Mouse (Mus musculus) MEL (cell line): Measurements from ENCODE around the gene Arhgap23. TPM values are rescaled to one million over a fixed set of nuclear protein-coding genes. Genes with fewer than 3 reads are reported as not detected.

ENCODE experiments used
- DNase-seq: peaks from one replicate; pipeline ENCODE4 v3.0.0; 2011; ENCODE audit warnings: low read depth, low spot score
- H3K27ac ChIP-seq: 2 replicates; pipeline ENCODE4 v1.5.1; 2012; ENCODE audit warnings: low read depth, mild to moderate bottlenecking, control low read depth, low read length, moderate library complexity; ENCODE audit not compliant: control insufficient read depth
- H3K27me3 ChIP-seq, 2 experiments: fragments of 150-350 bp in 1 of 2; sonication (generic) in 1 of 2; 2 replicates each; pipeline ENCODE4 v1.6.1; 2012; ENCODE audit warnings: low read length in 2 of 2, mild to moderate bottlenecking in 2 of 2, improper control_type of control experiment in 1 of 2, moderate library complexity in 1 of 2; ENCODE audit not compliant: insufficient read depth in 2 of 2, control insufficient read depth in 1 of 2
- H3K36me3 ChIP-seq, 2 experiments: 2 replicates each; pipeline ENCODE4 v1.6.1; 2012 to 2014; ENCODE audit warnings: low read length in 2 of 2, improper control_type of control experiment in 1 of 2, inconsistent platforms in 1 of 2, mild to moderate bottlenecking in 1 of 2; ENCODE audit not compliant: insufficient read depth in 2 of 2, control insufficient read depth in 1 of 2
- H3K4me1 ChIP-seq, 2 experiments: fragments of 150-350 bp in 1 of 2; sonication (generic) in 1 of 2; 2 replicates each; pipeline ENCODE4 v1.6.1; 2012; ENCODE audit warnings: low read length in 2 of 2, improper control_type of control experiment in 1 of 2, mild to moderate bottlenecking in 1 of 2; ENCODE audit not compliant: insufficient read depth in 2 of 2, control insufficient read depth in 1 of 2
- H3K4me3 ChIP-seq, 2 experiments: fragments of 150-350 bp in 1 of 2; sonication (generic) in 1 of 2; 2 replicates each; pipeline ENCODE4 v1.5.1; 2012; ENCODE audit warnings: low read depth in 2 of 2, low read length in 2 of 2, mild to moderate bottlenecking in 2 of 2, moderate library complexity in 2 of 2, control low read depth in 1 of 2, improper control_type of control experiment in 1 of 2; ENCODE audit not compliant: control insufficient read depth in 1 of 2, insufficient read depth in 1 of 2
- H3K79me2 ChIP-seq: 2 replicates; pipeline ENCODE4 v1.6.1; 2012; ENCODE audit warnings: mild to moderate bottlenecking, low read length, moderate library complexity; ENCODE audit not compliant: control insufficient read depth, poor library complexity, insufficient read depth
- H3K9ac ChIP-seq: 2 replicates; pipeline ENCODE4 v1.6.1; 2012; ENCODE audit warnings: low read depth, mild to moderate bottlenecking, control low read depth, low read length, moderate library complexity; ENCODE audit not compliant: control insufficient read depth, poor library complexity, severe bottlenecking
- H3K9me3 ChIP-seq: fragments of 150-350 bp; sonication (generic); replicated peaks from 2 replicates; pipeline ENCODE4 v1.6.1; 2012; ENCODE audit warnings: mild to moderate bottlenecking, low read length, improper control_type of control experiment, moderate library complexity; ENCODE audit not compliant: insufficient read depth
- CHD2 ChIP-seq: IDR thresholded peaks from 2 replicates; pipeline ENCODE4 v1.6.1; 2011; ENCODE audit warnings: low read length, improper control_type of control experiment
- CTCF ChIP-seq, 3 experiments: IDR thresholded peaks in 2 of 3; conservative IDR thresholded peaks in 1 of 3; 2 replicates each; pipeline ENCODE4 v1.5.1; 2011 to 2012; ENCODE audit warnings: low read length in 3 of 3, low read depth in 2 of 3, mild to moderate bottlenecking in 2 of 3, improper control_type of control experiment in 1 of 3, inconsistent platforms in 1 of 3, mixed read lengths in 1 of 3, moderate library complexity in 1 of 3; ENCODE audit not compliant: control insufficient read depth in 1 of 3, insufficient read depth in 1 of 3, poor library complexity in 1 of 3, severe bottlenecking in 1 of 3
- E2F4 ChIP-seq: IDR thresholded peaks from 2 replicates; pipeline ENCODE4 v1.6.1; 2011; ENCODE audit warnings: low read depth, low read length, improper control_type of control experiment, borderline replicate concordance
- ELF1 ChIP-seq: IDR thresholded peaks from 2 replicates; pipeline ENCODE4 v1.6.1; 2014; ENCODE audit warnings: low read depth, mild to moderate bottlenecking, inconsistent platforms, low read length, improper control_type of control experiment, moderate library complexity
- EP300 ChIP-seq, 2 experiments: IDR thresholded peaks; 2 replicates each; pipeline ENCODE4 v1.6.1; 2011; ENCODE audit warnings: improper control_type of control experiment in 2 of 2, low read length in 2 of 2, low read depth in 1 of 2, mild to moderate bottlenecking in 1 of 2
- GABPA ChIP-seq: IDR thresholded peaks from 2 replicates; pipeline ENCODE4 v1.6.1; 2012; ENCODE audit warnings: low read depth, mild to moderate bottlenecking, inconsistent platforms, low read length, improper control_type of control experiment, moderate library complexity
- GATA1 ChIP-seq: IDR thresholded peaks from 2 replicates; pipeline ENCODE4 v1.6.1; 2011; ENCODE audit warnings: low read depth, low read length, improper control_type of control experiment
- KAT2A ChIP-seq: conservative IDR thresholded peaks from 2 replicates; pipeline ENCODE4 v1.6.1; 2012; ENCODE audit warnings: low read depth, low read length, improper control_type of control experiment, inconsistent platforms
- MAFK ChIP-seq: IDR thresholded peaks from 2 replicates; pipeline ENCODE4 v1.6.1; 2011; ENCODE audit warnings: low read depth, mild to moderate bottlenecking, low read length, improper control_type of control experiment, borderline replicate concordance
- MAX ChIP-seq: IDR thresholded peaks from 2 replicates; pipeline ENCODE4 v1.6.1; 2011; ENCODE audit warnings: low read length, improper control_type of control experiment
- MAZ ChIP-seq: IDR thresholded peaks from 2 replicates; pipeline ENCODE4 v1.6.1; 2012; ENCODE audit warnings: low read depth, mild to moderate bottlenecking, inconsistent platforms, low read length, improper control_type of control experiment
- MXI1 ChIP-seq: IDR thresholded peaks from 2 replicates; pipeline ENCODE4 v1.6.1; 2011; ENCODE audit warnings: mild to moderate bottlenecking, low read depth, low read length, improper control_type of control experiment
- MYB ChIP-seq: IDR thresholded peaks from 2 replicates; pipeline ENCODE4 v1.6.1; 2011; ENCODE audit warnings: mild to moderate bottlenecking, low read depth, low read length, improper control_type of control experiment
- MYC ChIP-seq: IDR thresholded peaks from 2 replicates; pipeline ENCODE4 v1.6.1; 2011; ENCODE audit warnings: low read depth, mild to moderate bottlenecking, low read length, improper control_type of control experiment, moderate library complexity
- POLR2AphosphoS2 ChIP-seq: IDR thresholded peaks from 2 replicates; pipeline ENCODE4 v1.6.1; 2011; ENCODE audit warnings: low read length, improper control_type of control experiment
- POLR2AphosphoS5 ChIP-seq: IDR thresholded peaks from 2 replicates; pipeline ENCODE4 v1.6.1; 2012; ENCODE audit warnings: low read depth, borderline replicate concordance, mild to moderate bottlenecking, inconsistent platforms, low read length, moderate library complexity, mixed read lengths
- RAD21 ChIP-seq: IDR thresholded peaks from 2 replicates; pipeline ENCODE4 v1.6.1; 2011; ENCODE audit warnings: mild to moderate bottlenecking, low read depth, low read length, improper control_type of control experiment
- SIN3A ChIP-seq: IDR thresholded peaks from 2 replicates; pipeline ENCODE4 v1.6.1; 2012; ENCODE audit warnings: low read length, improper control_type of control experiment, inconsistent platforms
- SMC3 ChIP-seq: IDR thresholded peaks from 2 replicates; pipeline ENCODE4 v1.6.1; 2011; ENCODE audit warnings: low read depth, low read length, improper control_type of control experiment
- TAL1 ChIP-seq: IDR thresholded peaks from 2 replicates; pipeline ENCODE4 v1.6.1; 2012; ENCODE audit warnings: mild to moderate bottlenecking, inconsistent platforms, low read length, moderate library complexity, mixed read lengths
- TCF12 ChIP-seq: IDR thresholded peaks from 2 replicates; pipeline ENCODE4 v1.6.1; 2014; ENCODE audit warnings: low read depth, mild to moderate bottlenecking, inconsistent platforms, low read length, improper control_type of control experiment, moderate library complexity
- UBTF ChIP-seq: IDR thresholded peaks from 2 replicates; pipeline ENCODE4 v1.6.1; 2012; ENCODE audit warnings: low read depth, mild to moderate bottlenecking, inconsistent platforms, low read length, improper control_type of control experiment, moderate library complexity, borderline replicate concordance; ENCODE audit not compliant: insufficient read depth
- USF1 ChIP-seq: IDR thresholded peaks from 2 replicates; pipeline ENCODE4 v1.6.1; 2014; ENCODE audit warnings: low read depth, mild to moderate bottlenecking, inconsistent platforms, low read length, improper control_type of control experiment, moderate library complexity
- ZC3H11A ChIP-seq: IDR thresholded peaks from 2 replicates; pipeline ENCODE4 v1.6.1; 2012; ENCODE audit warnings: low read depth, mild to moderate bottlenecking, inconsistent platforms, low read length, improper control_type of control experiment
- ZKSCAN1 ChIP-seq: IDR thresholded peaks from 2 replicates; pipeline ENCODE4 v1.6.1; 2012; ENCODE audit warnings: low read depth, mild to moderate bottlenecking, inconsistent platforms, low read length, improper control_type of control experiment, moderate library complexity
- ZNF384 ChIP-seq: IDR thresholded peaks from 2 replicates; pipeline ENCODE4 v1.6.1; 2012; ENCODE audit warnings: low read depth, mild to moderate bottlenecking, inconsistent platforms, low read length, improper control_type of control experiment
- polyA plus RNA-seq, 2 experiments: library from polyadenylated mRNA; stranded (reverse) in 1 of 2; unstranded in 1 of 2; fragments of >175 nt in 1 of 2; fragments of >200 nt in 1 of 2; gene quantifications; 2 replicates each; pipeline versions ENCODE4 v1.2.1 to v1.2.4; 2012; ENCODE audit warnings: low replicate concordance in 2 of 2, low read depth in 1 of 2; ENCODE audit not compliant: insufficient read length in 2 of 2, insufficient read depth in 1 of 2, missing spikeins in 1 of 2
- total RNA-seq: library from RNA; depleted of rRNA; stranded (reverse); fragments of 300-350 nt; gene quantifications from 2 replicates; pipeline ENCODE4 v1.2.3, GENCODE M21; 2012

The Arhgap23 gene
- total and polyA plus RNA-seq, 3 experiments: 1.7 to 7.5 TPM; not detected in 1

- peaks cover 4 to 5% of the 10 kb centered on the region in 2 experiments for H3K27me3 ChIP-seq
- no peaks in the 10 kb centered on the region for H3K36me3 ChIP-seq
- no peaks in the 10 kb centered on the region for H3K4me1 ChIP-seq
- TF ChIP-seq ZC3H11A: no peak
- no peak for TF ChIP-seq UBTF
- no peak for TF ChIP-seq MYB
- no peak for TF ChIP-seq MXI1
- no peak for TF ChIP-seq MAX
- TF ChIP-seq TAL1: no peak
- TF ChIP-seq ELF1: no peak
- TF ChIP-seq GABPA: no peak
- no peak for TF ChIP-seq MYC
- no peak for TF ChIP-seq GATA1
- TF ChIP-seq POLR2AphosphoS2: no peak
- TF ChIP-seq TCF12: no peak
- no peak for TF ChIP-seq MAFK
- no peak for TF ChIP-seq MAZ
- no peak for TF ChIP-seq SIN3A
- TF ChIP-seq ZKSCAN1: no peak
- TF ChIP-seq, all 39 proteins: peak for 0
- Histone ChIP-seq H3K4me3 (no peak overlapping the region), H3K9ac (no peak overlapping the region), H3K27ac (no peak overlapping the region), H3K9me3 (no peaks in the 10 kb centered on the region), H3K79me2 (no peaks in the 10 kb centered on the region)
- no peak for DNase-seq
These were observed 109.0 kb downstream of the Arhgap23 start for GRCm38 (mm10) chr11:97524306-97524705.

GRCm38 (mm10) chr11:97525313-97525712 lies 110.0 kb downstream of the Arhgap23 start:
- Histone ChIP-seq H3K27ac (no peak overlapping the region), H3K9ac (no peak overlapping the region), H3K4me1 (no peaks in the 10 kb centered on the region), H3K27me3 (peaks cover 4 to 5% of the 10 kb centered on the region in 2 experiments), H3K9me3 (no peaks in the 10 kb centered on the region), H3K4me3 (no peak overlapping the region), H3K36me3 (no peaks in the 10 kb centered on the region), H3K79me2 (no peaks in the 10 kb centered on the region)
- DNase-seq: no peak
- TF ChIP-seq USF1 (no peak), MYB (no peak), POLR2AphosphoS5 (no peak), SMC3 (no peak), ZNF384 (no peak), KAT2A (no peak), GATA1 (no peak), MYC (no peak), CTCF (IDR thresholded peaks at IDR 0.05 in 2 of 3, conservative IDR thresholded peaks at IDR 0.05 in 1 of 3; ENCODE audit: control insufficient read depth in 1 of 3, insufficient read depth in 1 of 3, low read depth in 2 of 3, low read length in 3 of 3, poor library complexity in 1 of 3, severe bottlenecking in 1 of 3) (no peak), E2F4 (no peak), CHD2 (no peak), TCF12 (no peak), SIN3A (no peak), ZC3H11A (no peak), EP300 (IDR thresholded peaks at IDR 0.05; ENCODE audit: low read depth in 1 of 2, low read length in 2 of 2) (no peak), RAD21 (no peak)
